Mouse (Mus musculus): Measurements from ENCODE around the gene Gm49388.

Gm49388 gene

DNA sequence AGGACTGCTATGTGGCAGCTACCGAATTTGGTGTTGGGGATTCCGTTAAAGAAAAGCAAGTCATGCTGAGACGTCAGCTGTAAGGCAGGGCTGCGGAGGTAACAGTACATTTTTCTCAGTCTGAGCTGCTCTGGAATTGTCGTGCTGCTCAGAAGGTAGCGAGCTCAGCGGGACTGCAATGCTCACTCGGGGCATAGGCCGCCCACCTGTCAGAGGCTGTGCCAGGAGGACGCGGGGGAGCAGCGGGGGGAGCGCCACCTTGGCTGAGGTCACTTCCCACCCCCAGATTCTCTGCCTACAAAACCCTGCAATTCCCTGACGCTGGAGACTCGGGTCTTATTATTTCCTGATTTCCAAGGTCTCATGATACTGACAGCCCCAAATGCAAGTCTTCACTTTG is 55.5 kb downstream of the Gm49388 start:
- peak; percentile 31 to 51 for DNase-seq (ENCODE audit: low spot score in 2 of 2)

DNA sequence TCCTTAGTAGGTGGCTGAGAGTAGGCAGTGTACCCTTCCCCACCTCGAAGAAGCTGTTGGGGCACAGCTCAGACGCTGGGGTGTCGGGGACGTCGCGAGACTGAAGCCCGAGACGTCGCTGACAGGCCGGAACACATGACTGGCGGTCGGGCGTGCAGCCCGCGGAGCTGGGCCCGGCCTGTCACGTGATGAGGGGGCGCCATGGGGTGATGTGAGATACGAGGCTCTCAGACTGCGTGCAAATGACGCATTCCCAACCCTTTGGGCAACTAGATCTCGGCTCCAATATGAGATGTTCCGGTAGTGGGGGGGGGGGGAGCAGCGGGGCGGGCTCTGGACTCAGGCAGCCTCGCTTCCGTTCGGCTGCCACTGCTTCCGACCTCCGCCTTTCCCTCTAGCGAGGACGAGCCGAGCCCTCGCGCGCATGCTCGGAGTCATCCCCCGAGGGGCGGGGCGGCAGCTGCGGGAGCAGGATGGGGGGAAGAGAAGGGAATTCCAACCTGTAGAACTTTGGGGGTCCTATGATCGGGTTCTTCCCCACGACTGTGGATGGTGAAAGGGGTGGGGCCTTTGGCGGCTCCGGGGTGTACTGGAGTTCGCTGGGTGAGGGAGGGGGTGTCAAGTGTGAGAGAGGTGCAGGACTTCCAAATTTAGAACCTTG is 56.1 kb downstream of the Gm49388 start:
- peak; percentile 86 to 91 for DNase-seq (ENCODE audit: low spot score in 2 of 2)

DNA sequence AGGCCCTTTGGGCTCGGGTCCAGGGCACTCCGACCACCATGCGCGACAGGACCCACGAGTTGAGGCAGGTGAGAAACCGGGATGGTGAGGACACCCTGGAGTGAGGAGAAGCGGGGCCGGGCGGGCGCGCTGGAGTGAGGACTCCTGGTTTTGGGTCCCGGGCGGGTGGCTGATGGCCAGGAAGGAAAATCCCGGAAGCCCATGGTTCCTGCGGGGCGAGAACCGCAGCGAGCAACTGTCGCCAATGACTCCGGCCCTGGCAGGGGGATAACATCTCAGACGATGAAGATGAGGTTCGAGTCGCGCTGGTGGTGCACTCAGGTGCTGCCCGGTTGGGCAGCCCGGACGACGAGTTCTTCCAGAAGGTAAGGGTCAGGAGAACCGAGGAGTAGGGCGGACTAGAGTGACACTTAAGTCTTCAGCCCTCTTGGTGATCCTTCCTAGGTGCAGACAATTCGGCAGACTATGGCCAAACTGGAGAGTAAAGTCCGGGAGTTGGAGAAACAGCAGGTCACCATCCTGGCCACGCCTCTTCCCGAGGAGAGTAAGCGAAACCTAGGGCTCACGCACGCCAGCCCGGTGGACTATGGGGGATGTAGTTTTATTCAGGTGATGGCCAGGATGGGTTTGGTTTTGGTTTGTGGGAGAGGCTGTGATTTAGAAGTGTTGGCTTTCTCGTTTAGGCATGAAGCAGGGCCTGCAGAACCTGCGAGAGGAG is 56.8 kb downstream of the Gm49388 start:
- peak; percentile 74 to 78 for DNase-seq (ENCODE audit: low spot score in 2 of 2)

DNA sequence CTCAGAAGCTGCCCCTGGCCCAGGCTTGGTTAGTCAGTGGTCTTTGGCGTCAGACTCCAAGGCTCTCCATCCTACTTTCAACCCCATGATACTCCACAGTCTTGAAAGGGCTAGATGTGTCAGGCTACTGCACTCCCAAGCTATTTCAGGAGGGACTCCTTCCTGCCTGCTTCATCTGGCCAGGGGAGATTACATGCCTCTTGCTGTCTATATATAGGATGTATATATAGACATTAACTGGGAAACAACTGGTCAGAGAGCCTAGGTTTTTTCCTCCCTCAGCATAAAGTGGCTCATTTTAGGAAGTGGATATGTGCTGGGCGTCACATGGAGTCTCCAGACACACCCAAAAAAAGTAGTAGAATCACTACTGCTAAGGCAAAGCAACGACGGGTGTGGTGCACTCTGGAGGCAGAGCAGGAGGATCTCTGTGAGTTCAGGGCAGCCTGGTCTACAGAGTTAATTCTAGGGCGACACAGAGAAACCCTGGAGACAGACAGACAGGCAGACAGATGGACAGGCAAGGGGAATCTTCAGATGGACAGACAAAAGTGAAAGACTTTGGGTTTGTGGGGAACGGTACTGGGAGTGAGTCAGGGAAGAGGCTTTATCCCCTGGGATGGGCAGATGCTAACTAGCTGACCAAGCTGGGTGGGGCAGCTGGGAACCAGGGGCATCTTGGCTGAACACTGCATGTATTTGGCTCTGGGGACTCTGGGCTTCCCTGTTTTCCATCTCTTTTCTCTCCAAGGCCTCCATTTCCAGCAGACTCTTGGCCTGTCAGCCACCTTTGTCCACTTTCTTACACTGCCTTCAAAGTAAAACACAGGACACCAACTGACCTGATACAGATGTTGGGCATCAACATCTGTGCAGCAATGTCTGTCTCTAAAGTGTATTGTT is 64.8 kb downstream of the Gm49388 start:
- DNase-seq (ENCODE audit: low spot score in 2 of 2), result no peak

DNA sequence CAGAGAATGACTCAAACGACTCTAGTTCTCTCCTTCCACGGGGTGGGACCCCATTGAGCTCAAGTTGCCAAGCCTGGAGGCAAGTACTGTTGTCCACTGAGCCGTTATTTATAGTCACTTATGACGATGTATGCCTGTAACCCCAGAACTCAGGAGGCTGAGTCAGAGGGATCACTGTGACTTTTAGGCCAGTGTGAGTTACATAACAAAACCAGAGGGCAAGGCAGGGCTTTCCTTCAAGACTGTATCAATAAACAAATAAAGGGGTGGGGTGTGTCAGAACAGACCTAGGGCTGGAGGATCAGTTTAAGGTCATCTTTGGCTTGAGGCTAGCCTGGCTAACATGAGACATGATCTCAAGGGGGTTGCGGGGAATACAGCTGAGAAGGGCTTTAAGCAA is 65.5 kb downstream of the Gm49388 start:
- peak in 1 of 2 experiments; percentile 27 for DNase-seq (ENCODE audit: low spot score in 2 of 2)

All from urinary bladder, adult 18-20 months (tissue).